Mouse (Mus musculus) adrenal gland, adult 8-10 months (tissue): Measurements from ENCODE around the gene Dcun1d3. TPM values are rescaled to one million over a fixed set of nuclear protein-coding genes. Genes with fewer than 3 reads are reported as not detected.

Experiments
- DNase-seq: peaks from one replicate; pipeline ENCODE4 v3.0.0; 2022
- total RNA-seq, 4 experiments: library from RNA; stranded (reverse); gene quantifications; 2 replicates each; pipeline ENCODE4 v1.2.4; 2022

Dcun1d3 gene
- total RNA-seq, 4 experiments from 2014 or later: 21.8 to 35.5 (median 26.6) TPM

GRCm38 (mm10) chr7:119872204-119872603 is 23.9 kb downstream of the Dcun1d3 start:
- DNase-seq: no peak

GRCm38 (mm10) chr7:119866136-119866535 is 30.0 kb downstream of the Dcun1d3 start:
- DNase-seq: no peak

GRCm38 (mm10) chr7:119864500-119864899 is 31.6 kb downstream of the Dcun1d3 start:
- DNase-seq: no peak

GRCm38 (mm10) chr7:119862167-119862566 is 33.9 kb downstream of the Dcun1d3 start:
- DNase-seq: no peak

- peak; percentile 42 for DNase-seq
Observed at GRCm38 (mm10) chr7:119861335-119862091, 34.6 kb downstream of the Dcun1d3 start.

- DNase-seq: no peak
Observed at GRCm38 (mm10) chr7:119860971-119861334, 35.1 kb downstream of the Dcun1d3 start.

GRCm38 (mm10) chr7:119860554-119860953 is 35.5 kb downstream of the Dcun1d3 start:
- no peak for DNase-seq

GRCm38 (mm10) chr7:119860116-119860515 is 36.0 kb downstream of the Dcun1d3 start:
- DNase-seq: no peak

GRCm38 (mm10) chr7:119859476-119859875 is 36.6 kb downstream of the Dcun1d3 start:
- no peak for DNase-seq

GRCm38 (mm10) chr7:119855031-119855430 is 41.1 kb downstream of the Dcun1d3 start:
- DNase-seq: no peak

GRCm38 (mm10) chr7:119854362-119854761 is 41.7 kb downstream of the Dcun1d3 start:
- DNase-seq: no peak

- DNase-seq: no peak
Observed at GRCm38 (mm10) chr7:119853186-119853585, 42.9 kb downstream of the Dcun1d3 start.

GRCm38 (mm10) chr7:119852494-119852893 is 43.6 kb downstream of the Dcun1d3 start:
- no peak for DNase-seq

GRCm38 (mm10) chr7:119850737-119851136 is 45.4 kb downstream of the Dcun1d3 start:
- peak; percentile 9 for DNase-seq

GRCm38 (mm10) chr7:119849096-119849495 is 47.0 kb downstream of the Dcun1d3 start:
- DNase-seq: peak; percentile 31

- no peak for DNase-seq
Observed at GRCm38 (mm10) chr7:119847396-119847795, 48.7 kb downstream of the Dcun1d3 start.

- no peak for DNase-seq
Observed at GRCm38 (mm10) chr7:119845541-119845940, 50.6 kb downstream of the Dcun1d3 start.

- DNase-seq: no peak
Observed at GRCm38 (mm10) chr7:119841820-119842449, 54.2 kb downstream of the Dcun1d3 start.

GRCm38 (mm10) chr7:119835996-119836777 is 59.9 kb downstream of the Dcun1d3 start:
- DNase-seq: no peak

GRCm38 (mm10) chr7:119835371-119835770 is 60.7 kb downstream of the Dcun1d3 start:
- no peak for DNase-seq

GRCm38 (mm10) chr7:119808723-119809122 is 87.4 kb downstream of the Dcun1d3 start:
- no peak for DNase-seq

GRCm38 (mm10) chr7:119807396-119807795 is 88.7 kb downstream of the Dcun1d3 start:
- no peak for DNase-seq
